Mouse (Mus musculus) gonadal fat pad, adult 2 months (tissue): ENCODE results near the gene Cep170. TPM values are rescaled to one million over a fixed set of nuclear protein-coding genes. Genes with fewer than 3 reads are reported as not detected.
"Not testable (repeated sequence)": the region's sequence is repeated elsewhere in the genome, so short reads cannot be mapped to it uniquely, and the experiment has no call there.

ENCODE experiments used
- DNase-seq: peaks from one replicate; pipeline ENCODE4 v3.0.0-alpha.2; 2012; ENCODE audit warnings: low read depth
- polyA plus RNA-seq: library from polyadenylated mRNA; depleted of rRNA; stranded (reverse); fragments of >200 nt; gene quantifications from 2 replicates; pipeline ENCODE4 v1.2.3, GENCODE M21; 2012; rRNA removed

Gene Cep170
- 9.9 and 10.2 TPM in 2 replicates for polyA plus RNA-seq

- no peak for DNase-seq
Measured at GRCm38 (mm10) chr1:176814036-176814420, at the start of gene Cep170. Gene Cep170, minus strand, starts transcription at chr1:176814067.

DNA sequence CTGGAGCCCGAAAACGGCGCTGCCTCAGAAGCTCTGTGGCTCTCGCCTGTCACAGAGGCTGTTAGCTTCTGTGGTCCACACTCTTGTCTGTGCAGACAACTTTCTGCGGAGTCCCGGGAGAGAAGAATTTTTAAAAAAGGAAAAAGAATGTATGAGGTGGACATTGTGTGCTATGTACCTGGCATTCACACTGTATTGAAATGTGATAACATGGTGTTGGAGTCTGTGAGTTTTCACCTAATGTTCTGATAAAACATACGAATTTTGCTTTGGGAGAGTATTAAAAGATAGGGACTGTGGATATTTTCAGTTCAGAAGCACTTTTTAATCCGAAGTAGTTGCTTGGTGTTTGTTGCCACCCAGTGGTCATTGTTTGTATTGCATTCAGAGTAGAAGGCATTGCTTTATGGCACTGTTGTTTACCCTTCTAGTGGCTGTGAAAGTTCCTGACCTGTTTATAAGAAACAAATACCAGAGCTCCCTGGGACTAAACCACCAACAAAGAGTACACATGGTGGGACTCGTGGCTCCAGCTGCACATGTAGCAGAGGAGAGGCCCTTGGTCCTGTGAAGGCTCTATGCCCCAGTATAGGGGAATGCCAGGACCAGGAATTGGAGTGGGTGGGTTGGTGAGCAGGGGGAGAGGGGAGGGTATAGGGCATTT is 48.2 kb upstream of the Cep170 start:
- no peak for DNase-seq

GRCm38 (mm10) chr1:176852813-176853590 is 39.1 kb upstream of the Cep170 start:
- no peak for DNase-seq

DNA sequence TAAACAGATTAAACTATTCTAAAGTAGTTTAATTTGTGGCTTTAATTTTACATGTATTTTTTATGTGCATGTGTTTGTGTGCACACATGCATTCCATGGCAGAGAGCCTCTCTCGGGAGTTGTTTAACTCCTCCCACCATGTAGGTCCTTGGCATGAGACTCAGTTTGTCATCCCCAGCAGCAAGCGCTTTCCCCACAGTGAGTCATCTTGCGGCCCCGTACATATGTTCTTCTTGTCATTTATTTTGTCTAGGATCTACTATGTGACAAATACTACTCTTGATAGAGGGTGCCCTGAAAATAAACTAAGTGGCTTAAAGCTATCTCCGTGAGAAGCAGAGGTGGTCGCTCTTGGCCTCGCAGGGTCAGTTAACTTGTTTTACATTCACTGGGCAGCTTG is 37.5 kb upstream of the Cep170 start:
- no peak for DNase-seq

GRCm38 (mm10) chr1:176849377-176849776 is 35.5 kb upstream of the Cep170 start:
- DNase-seq = no peak

DNA sequence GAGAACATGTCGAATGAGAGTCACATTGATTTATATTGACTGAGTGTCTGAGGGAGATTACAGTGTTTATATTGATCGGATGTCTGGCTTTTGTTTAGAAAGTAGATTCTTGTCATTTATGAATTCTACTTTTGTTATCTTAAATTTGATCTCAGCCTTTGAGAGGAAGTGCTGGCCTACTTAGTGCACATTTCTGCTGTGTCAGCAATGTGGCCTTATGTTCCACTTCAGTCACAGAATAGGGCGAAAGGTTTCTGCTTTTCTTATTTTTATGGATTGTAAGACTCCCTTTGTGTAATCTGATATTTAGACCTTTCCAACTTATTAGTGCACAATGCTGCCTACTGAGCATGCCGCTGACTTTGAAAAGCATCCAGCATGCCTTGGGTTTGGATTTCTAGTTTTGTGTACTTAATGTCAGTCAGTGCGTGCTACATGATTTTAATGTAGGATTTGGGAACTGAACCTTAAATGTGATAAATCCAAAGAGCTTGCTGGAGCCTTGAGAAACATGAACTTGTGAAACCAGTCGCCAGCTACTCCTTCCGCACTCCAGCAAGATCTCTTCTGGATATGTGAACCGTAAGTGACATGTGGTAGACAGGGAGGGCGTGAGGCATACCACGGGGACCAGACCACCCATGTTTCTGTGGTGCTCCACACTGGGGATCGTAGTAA is 34.9 kb upstream of the Cep170 start:
- DNase-seq = no peak

- DNase-seq = no peak
Measured at GRCm38 (mm10) chr1:176847118-176847859, 33.4 kb upstream of the Cep170 start.

DNA sequence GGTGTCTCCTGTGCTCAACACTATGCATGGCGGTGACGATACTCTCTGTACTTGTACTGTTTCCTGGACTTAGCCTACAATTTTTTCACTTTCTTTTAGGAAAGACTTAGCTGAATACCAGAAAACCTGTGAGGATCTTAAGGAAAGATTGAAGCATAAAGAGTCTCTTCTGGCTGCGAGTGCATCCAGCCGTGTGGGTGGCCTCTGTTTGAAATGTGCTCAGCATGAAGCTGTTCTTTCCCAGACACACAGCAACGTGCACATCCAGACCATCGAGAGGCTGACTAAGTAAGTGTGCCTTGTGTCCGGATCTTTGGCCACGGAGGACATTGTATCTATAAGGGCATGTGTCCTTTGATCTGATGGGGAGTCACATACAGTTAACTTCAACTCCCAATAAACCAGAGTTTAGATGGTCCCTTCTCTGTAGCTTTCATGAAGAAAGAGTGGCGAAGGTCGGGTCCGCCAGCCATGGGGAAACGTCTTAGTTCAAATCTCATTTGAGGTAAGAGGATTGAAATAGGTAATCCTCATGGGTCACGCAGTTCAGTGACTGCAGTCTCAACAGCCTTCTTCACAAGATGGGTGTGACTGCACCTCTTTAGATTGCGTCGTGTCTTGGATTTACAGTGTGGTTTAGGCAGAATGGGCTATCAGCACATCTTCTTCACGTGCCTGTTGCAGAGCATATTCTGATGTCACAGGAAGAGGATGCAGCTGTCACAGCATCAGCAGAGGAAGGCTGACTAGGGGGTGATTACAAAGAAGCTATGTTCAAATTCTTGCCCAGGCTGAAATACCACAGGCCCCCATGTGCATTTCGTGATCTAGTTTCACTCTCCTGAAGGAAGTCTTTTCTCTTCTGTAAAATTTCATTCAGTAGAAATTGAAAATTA is 31.5 kb upstream of the Cep170 start:
- no peak for DNase-seq

GRCm38 (mm10) chr1:176836562-176836961 is 22.7 kb upstream of the Cep170 start:
- not testable (repeated sequence) for DNase-seq

DNA sequence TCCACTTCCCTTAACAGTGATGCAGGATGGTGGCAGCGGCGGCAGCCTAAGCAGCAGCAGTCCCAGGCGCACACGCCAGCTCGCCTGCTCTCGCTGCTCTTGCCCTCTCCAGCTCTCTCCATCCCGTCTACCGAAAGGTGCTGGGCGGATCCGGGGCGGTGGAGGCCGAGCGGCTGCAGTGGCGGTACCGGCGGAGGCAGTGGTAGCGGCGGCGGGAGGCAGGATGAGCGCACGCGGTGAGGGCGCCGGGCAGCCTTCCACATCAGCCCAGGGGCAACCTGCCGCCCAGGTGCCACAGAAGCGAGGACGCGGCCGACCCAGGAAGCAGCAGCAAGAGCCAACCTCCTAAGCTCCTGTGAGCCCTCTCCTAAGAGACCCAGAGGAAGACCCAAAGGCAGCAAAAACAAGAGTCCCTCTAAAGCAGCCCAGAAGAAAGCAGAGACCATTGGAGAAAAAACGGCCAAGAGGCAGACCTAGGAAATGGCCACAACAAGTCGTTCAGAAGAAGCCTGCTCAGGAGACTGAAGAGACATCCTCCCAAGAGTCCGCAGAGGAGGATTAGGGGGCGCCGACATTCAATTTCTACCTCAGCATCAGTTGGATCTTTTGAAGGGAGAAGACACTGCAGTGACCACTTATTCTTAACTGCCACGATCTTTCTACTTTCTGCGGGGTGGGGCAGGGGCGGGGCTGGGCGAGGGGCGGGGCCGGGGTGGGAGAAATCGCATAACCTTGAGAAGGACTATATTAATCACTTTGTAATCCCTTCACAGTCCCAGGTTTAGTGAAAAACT is 21.8 kb upstream of the Cep170 start:
- DNase-seq = no peak

DNA sequence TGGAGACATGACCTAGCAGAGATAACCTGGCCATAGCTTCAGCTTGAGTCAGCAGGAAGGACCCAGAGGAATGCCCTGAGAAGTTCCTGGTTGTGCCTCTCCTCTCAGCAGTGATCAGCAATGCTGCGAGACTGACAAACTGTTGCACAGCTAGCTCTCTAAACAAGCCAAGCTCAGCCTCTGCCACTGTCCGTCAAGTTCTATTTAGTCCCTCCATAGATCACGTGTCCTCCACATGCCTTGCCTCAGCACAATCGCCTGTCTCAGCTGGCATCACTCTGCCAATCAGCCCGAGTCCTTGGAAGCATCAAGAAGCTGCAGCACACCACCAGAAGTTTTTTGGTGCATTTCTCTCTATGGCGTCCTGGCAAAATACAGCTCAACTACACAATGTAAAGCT is 21.0 kb upstream of the Cep170 start:
- no peak for DNase-seq

DNA sequence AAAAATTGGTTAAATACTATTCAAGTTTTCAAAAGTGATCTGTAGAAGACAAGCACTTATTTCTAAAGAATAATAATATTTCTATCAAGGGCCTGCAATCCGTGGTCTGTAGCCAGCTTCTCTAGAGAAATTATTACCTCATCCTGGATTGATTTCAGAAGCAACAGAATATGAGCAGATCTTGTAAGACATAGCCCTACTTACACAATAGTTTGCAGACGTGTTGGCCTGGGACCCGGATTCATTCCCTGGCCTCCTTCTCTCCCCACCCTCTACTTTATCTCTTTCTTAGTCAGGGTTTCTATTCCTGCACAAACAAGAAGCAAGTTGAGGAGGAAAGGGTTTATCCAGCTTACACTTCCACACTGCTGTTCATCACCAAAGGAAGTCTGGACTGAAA is 20.1 kb upstream of the Cep170 start:
- DNase-seq = peak; percentile 45

GRCm38 (mm10) chr1:176833257-176833656 is 19.4 kb upstream of the Cep170 start:
- no peak for DNase-seq

- no peak for DNase-seq
Measured at GRCm38 (mm10) chr1:176832607-176833006, 18.7 kb upstream of the Cep170 start.

DNA sequence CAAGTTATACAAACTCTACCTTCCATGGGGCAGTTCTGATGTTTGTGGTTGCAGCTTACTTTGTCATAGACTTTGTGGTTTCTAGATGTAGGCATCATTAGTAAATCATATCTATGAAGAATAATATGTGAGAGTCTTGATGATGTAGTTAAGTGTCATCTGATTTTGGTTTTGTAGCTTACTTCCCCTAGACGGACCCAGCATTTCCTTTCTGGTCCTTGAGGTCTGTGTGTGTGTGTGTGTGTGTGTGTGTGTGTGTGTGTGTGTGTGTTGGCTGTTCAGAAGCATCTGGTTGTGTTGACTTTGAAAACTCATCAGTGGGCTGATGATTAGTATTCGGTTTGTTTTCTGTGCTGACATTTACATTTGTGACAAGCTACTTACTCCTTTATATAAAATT is 18.2 kb upstream of the Cep170 start:
- DNase-seq = no peak

- DNase-seq = no peak
Measured at GRCm38 (mm10) chr1:176828666-176829065, 14.8 kb upstream of the Cep170 start.

GRCm38 (mm10) chr1:176827945-176828485 is 14.1 kb upstream of the Cep170 start:
- DNase-seq = no peak

DNA sequence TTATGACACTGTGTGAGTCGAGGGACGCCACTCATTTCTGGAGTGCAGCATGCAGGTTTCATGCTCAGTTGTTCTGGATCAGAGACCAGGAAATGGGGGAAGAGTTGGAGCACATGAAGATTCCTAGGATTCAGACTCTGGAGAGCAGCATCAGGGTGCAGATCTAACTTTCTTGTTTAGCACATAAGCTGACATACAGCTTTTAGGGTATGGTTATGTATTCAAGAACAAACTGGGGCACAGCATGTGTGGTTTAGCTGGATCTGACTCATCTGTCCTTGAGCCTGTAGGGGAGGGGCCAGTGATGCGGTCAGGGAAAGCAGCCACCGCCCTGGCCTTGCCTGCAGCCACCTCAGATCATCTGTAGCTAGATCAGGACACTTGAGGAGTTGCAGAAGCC is 13.5 kb upstream of the Cep170 start:
- DNase-seq = no peak

- DNase-seq = no peak
Measured at GRCm38 (mm10) chr1:176826931-176827330, 13.1 kb upstream of the Cep170 start.

DNA sequence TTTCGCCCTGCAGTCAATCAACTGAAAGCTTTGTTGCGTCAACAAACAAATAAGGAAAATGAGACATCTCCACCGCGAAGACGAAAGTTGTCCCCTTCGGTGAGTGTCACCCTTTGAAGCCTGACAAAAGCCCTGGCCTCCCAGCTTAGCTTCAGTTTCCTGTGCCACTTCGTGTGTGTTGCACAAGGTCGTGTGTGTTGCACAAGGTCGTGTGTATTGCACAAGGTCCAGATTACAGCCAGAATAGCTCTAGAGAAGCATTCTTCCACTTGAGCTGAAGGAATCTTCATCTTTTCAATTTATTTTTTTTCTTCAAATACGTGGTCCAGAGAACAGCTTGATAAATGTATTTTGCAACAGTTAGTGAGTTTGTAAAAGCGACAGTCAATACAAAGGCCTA is 12.3 kb upstream of the Cep170 start:
- peak; percentile 75 for DNase-seq
